Mouse (Mus musculus) kidney, adult 9 months (tissue): Measurements from ENCODE around the gene Gng13.

ENCODE experiments used
- DNase-seq: peaks from one replicate; pipeline ENCODE4 v3.0.0; 2022

Gng13 gene

DNA sequence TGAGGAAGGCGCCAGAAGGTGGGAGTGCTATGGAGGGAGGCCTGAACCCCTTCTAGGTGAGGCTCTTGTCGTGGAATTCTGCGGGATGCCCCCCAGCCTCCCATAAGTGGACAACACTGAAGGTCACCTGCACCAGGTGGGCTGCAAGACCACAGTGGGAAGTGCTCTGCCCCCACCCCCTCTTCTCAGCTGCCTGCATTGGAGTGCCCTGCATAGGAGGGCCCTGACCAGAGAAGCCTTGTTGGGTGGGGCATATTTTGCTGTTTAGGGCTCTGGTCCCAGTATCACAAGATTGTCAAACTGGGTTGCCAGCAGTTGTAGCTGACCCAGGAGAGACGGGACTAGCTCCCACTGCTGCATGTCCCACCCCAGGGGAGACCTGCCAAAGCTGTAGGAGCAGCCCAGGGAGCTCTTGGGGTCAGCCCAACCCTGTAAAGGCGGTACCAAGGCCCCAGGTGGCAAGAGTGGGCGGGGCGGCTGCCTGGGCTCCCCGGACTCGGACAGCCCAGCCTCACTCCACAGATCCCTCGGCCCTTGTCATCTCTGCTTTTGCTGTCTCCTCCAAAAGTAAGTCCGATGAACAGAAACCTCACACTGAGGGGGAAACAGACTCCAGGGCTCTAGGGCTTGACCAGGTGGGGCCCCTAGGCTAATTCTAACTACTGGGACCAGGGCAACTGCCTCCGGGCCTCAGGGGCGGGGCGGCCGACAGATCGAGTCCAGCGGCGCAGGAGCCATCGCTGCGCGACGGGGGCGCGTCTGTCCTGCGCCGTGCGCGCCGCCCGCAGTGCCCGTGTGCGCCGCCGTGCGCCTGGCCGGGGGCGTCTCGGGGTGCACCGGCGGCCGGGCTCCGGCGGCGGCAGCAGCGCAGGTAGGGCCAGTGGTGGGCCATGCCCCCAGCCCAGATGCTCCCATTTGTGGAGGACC is at the start of gene Gng13:
TSS of gene Gng13 (plus strand) at position 461 of the 927 bp plus-strand sequence.
- peak; percentile 20 for DNase-seq

- DNase-seq: no peak
Measured at GRCm38 (mm10) chr17:25668481-25669055, 48.4 kb upstream of the Gng13 start.

GRCm38 (mm10) chr17:25672982-25673381 is 44.0 kb upstream of the Gng13 start:
- DNase-seq: no peak

DNA sequence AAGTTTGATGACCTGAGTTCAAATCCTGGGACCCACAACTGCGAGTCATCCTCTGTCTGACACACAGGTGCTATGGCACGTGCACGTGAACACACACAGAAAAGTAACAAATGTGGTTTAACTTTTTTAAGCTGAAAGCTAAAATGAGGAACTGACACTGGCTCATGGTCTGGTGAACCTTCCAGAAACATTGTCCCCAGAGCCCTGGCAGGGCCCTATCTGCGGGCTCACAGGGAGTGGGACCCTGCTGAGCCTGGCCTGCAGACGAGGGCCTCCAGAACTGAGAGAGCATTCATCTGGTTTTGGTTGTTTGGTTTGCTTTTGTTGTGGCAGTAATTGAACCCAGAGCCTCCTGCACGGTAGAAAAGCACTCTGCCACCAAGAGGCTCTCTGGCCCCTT is 39.0 kb upstream of the Gng13 start:
- DNase-seq: no peak

GRCm38 (mm10) chr17:25679818-25680217 is 37.2 kb upstream of the Gng13 start:
- no peak for DNase-seq

DNA sequence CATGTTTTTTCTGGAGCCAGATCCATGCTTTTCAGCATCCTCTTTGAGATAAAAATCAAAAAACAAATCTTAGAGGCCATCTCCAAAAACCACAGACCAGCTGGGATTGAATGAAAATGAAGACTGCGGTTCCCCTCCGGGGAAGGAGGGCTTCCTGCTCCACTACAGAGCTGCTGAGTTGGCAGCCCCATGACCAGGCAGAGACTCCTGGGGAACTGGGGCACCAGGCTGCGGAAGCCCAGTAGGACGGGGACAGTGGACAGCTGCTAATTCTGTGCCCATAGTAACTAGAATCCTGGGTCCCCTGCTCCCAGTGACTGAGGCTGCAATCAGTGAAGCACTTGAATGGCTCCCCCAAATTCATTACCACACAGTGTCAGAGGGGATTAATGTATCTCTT is 35.3 kb upstream of the Gng13 start:
- DNase-seq: no peak

DNA sequence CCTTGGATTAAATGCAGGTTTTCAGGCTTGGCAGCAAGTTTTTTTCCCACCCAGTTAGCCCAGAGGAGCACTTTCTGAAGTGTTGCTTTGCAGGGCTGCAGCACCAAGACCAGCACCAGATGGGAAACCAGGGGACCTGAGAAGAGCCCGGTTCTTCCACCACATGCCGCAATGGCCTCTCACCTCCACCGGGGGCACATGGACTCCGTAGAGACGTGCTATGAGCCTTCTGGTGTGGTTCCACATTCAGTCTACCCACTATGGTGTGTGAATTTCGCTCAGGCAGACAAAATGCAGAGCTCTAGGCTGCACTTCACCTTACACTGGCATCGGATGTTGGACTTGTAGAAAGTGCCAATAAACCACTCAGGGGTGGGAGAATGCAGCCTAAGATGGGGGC is 30.6 kb upstream of the Gng13 start:
- DNase-seq: no peak

GRCm38 (mm10) chr17:25688922-25689321 is 28.0 kb upstream of the Gng13 start:
- DNase-seq: no peak

DNA sequence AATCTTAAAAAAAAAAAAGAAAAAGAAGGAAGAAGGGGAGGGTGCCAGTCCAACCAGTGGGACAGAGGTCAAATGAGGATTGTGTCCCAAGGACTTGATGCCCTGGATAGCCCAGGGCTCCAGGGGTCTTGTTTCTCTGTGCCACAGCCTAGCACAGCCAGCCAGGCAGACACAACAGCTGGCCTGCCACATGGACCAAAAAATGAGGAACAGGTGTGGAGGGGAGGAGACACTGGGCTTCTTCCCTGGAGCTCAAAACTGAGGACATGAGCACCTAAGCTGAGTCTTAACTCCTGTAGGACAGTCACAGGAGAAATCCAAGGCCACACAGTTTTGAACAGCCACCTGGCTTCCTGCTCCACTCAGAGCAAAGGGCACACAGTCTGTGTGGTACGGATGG is 20.7 kb upstream of the Gng13 start:
- DNase-seq: no peak

GRCm38 (mm10) chr17:25698446-25698845 is 18.5 kb upstream of the Gng13 start:
- DNase-seq: peak; percentile 71

- DNase-seq: no peak
Measured at GRCm38 (mm10) chr17:25700863-25701496, 16.0 kb upstream of the Gng13 start.

- DNase-seq: no peak
Measured at GRCm38 (mm10) chr17:25709994-25710393, 7.0 kb upstream of the Gng13 start.

DNA sequence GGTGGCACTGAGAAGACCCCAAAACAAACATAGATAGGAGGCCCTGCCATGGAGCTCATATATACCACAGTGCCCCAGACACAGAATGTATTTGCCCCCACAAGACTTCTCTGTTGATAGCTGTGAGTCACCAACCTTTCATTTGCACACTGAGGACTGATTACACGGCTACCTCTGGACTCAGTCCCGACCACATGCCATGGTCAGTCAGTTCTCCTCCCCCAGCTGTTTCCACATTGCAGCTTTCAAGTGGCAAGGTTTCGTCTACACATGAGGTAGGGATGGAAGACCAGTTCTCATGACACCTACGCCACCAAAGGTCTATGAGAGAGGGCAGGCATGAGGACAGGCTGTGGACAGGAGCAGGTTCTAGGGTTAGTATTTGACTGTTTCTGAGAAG is 5.8 kb upstream of the Gng13 start:
- no peak for DNase-seq

DNA sequence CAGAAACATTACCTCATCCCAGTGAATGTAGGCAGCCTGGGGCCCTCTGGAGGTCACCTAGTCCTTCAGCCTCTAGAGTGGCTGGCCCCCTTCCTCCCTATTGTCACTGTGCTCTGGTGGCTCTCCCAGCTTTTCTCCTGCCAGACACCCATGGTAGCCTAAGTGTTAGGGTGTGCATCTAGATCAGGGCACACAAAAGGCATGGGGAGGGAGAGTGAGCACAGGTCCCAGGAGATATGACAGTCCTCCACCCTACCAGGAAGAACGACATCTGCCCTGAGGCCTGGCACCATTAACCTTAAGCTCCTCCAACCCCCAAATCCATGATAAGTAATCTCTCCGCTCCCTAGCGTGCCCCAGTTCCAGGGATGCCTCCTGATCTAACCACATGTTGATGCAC is 1.3 kb upstream of the Gng13 start:
- no peak for DNase-seq

DNA sequence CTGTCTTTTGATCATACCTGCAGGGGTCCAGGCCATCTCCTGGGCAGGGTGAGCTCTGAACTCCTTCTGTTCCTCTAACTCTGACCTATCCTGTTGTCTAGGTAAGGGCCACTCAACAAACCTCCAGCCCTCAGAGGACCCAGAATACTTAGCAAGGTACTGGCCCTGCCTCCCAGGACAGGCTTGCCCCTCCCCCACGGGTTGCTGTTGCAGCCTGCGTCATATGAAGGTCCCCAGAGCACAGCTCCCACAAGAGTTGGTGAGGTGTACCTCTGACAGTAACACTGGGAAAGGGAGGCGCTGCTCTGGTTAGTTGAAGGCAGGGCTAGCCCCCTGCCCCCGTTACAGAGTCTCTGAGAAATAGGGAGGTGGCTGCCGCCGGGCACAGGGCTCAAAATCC is 841 bp upstream of the Gng13 start:
- DNase-seq: no peak

GRCm38 (mm10) chr17:25717691-25718090 is 720 bp downstream of the Gng13 start:
- DNase-seq: no peak

- DNase-seq: no peak
Measured at GRCm38 (mm10) chr17:25721476-25721875, 4.5 kb downstream of the Gng13 start.

GRCm38 (mm10) chr17:25723470-25723869 is 6.5 kb downstream of the Gng13 start:
- no peak for DNase-seq

DNA sequence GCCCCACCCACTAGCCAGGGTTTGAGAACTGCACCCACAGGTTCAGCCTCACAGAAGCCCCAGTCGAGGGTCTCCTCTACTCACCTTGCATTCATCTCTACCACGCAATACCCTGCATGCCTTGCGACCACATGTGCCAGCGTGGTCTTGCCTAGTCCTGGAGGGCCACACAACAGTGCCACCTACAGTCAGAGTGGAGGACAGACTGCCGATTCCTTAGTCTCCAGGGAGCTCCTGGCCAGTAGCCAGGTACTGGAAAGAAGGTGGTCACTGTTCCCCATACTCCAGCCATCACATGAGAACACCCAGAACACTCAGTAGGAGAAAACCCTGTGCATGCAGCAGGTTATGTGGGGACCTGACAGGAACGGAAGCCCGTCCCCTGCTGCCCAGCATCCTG is 6.9 kb downstream of the Gng13 start:
- no peak for DNase-seq

DNA sequence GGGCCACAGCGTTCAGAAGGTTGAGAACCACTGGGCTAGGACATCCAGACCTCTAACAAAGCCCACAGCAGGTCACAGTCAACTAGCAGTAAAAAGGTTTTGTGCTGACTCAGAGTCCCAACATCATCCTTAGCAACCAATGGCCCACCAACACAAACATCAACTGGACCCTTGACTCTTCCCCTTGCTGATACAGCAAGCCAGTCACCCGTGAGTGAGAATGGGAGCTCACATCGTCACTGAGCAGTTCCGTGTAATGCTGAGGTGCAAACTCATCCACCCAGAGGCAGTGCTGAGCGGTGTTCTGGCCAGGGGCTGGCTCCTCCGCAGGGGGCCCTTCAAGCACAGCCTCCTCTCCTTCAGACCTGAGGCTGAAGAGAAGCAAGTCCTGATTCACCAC is 8.3 kb downstream of the Gng13 start:
- peak; percentile 62 for DNase-seq

DNA sequence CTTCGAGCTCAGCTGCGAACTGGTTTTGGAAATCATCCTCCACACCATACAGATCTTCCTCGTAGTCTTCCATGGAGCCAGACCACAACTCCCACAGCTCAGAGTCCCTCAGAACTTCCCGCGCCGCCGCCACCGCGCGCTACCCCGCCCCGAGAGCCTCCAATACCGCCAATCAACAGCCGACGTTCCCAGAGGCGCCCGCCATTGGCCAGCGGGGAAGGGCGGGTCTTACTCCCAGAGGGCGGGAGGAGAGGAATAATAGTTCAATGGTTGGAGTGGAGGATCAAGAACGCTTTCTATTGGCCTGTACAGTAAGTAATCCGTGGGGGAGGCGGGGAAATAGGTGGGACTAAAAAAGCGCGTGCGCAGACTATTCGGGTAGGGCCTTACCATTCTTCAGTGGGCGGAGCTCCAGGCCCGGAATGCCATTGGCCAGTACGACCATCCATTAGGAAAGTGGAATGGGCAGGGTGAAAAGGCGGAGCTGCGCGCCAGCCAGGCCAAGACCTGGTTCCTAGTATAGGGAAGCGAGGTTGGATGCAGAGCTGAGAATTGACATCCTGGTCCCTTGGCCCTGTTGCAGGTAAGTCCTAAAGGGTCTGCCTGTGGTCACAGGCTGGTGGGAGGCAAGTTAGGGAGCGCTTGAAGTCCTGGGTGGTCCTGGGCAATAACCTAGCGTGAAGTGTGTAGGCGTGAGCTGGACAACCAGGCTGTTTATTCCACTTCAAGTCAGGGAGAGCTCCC is 10.5 kb downstream of the Gng13 start, which contains the start of the genes Chtf18 and Rpusd1:
TSS of gene Chtf18 (minus strand) at position 155 of the 744 bp plus-strand sequence.
TSS of gene Rpusd1 (plus strand) at position 406 of the 744 bp plus-strand sequence.
- peak; percentile 100 for DNase-seq

DNA sequence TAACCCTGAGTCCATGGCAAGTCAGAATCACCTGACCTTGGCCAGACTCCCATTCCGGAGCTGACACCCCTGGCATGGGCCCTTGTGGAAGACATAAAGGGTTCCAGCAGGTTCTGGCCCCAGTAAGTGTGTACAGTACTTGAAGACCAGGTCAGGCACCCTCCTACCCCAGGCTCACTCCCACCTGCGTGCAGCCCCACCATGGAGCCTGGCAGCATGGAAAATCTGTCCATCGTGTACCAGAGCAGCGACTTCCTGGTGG is 11.0 kb downstream of the Gng13 start:
- DNase-seq: no peak

- peak; percentile 88 for DNase-seq
Measured at GRCm38 (mm10) chr17:25732082-25732481, 15.1 kb downstream of the Gng13 start.
